Mouse (Mus musculus) liver, postnatal 0 days (tissue): Measurements from ENCODE around the gene Fam178b. TPM values are rescaled to one million over a fixed set of nuclear protein-coding genes. Genes with fewer than 3 reads are reported as not detected.
A peak's percentile ranks its signal among the peaks of the same experiment; 100 is the strongest.

Experiments
- ATAC-seq: fragments of 200-750 bp; cut with Nextera tagmentation; 2 replicates; pipeline ENCODE4 v1.8.0; 2017; ENCODE audit warnings: mild to moderate bottlenecking, moderate library complexity
- DNase-seq: peaks from one replicate; pipeline ENCODE4 v3.0.0-alpha.2; 2016
- H3K27ac ChIP-seq: fragments of 300-500 bp; sonication (generic); 2 replicates; pipeline ENCODE4 v1.5.1; 2014; ENCODE audit warnings: antibody characterized with exemption, moderate library complexity, mild to moderate bottlenecking, low read depth
- H3K27me3 ChIP-seq: fragments of 300-500 bp; sonication (generic); 2 replicates; pipeline ENCODE4 v1.6.1; 2014; ENCODE audit warnings: low read length, control low read depth, mixed read lengths; ENCODE audit not compliant: insufficient read depth
- H3K36me3 ChIP-seq: fragments of 300-500 bp; sonication (generic); replicated peaks from 2 replicates; pipeline ENCODE4 v1.6.1; 2014; ENCODE audit warnings: mild to moderate bottlenecking, control low read depth, low read length, moderate library complexity, mixed read lengths; ENCODE audit not compliant: insufficient read depth
- H3K4me1 ChIP-seq: fragments of 300-500 bp; sonication (generic); 2 replicates; pipeline ENCODE4 v1.6.1; 2014; ENCODE audit warnings: antibody characterized with exemption, mild to moderate bottlenecking, control low read depth; ENCODE audit not compliant: insufficient read depth
- H3K4me2 ChIP-seq: fragments of 300-500 bp; sonication (generic); 2 replicates; pipeline ENCODE4 v1.6.1; 2014; ENCODE audit warnings: low read depth, mild to moderate bottlenecking, low read length, moderate library complexity, mixed read lengths
- H3K4me3 ChIP-seq: fragments of 300-500 bp; sonication (generic); 2 replicates; pipeline ENCODE4 v1.5.1; 2014; ENCODE audit warnings: low read depth, low read length
- H3K9ac ChIP-seq: fragments of 300-500 bp; sonication (generic); replicated peaks from 2 replicates; pipeline ENCODE4 v1.6.1; 2014; ENCODE audit warnings: mild to moderate bottlenecking, moderate library complexity
- H3K9me3 ChIP-seq: fragments of 300-500 bp; sonication (generic); 2 replicates; pipeline ENCODE4 v1.6.1; 2016; ENCODE audit warnings: mild to moderate bottlenecking, control low read depth, low read length, mixed read lengths
- CTCF ChIP-seq: sonication (generic); IDR thresholded peaks from 2 replicates; pipeline ENCODE4 v1.5.1; 2016; ENCODE audit warnings: antibody characterized with exemption, low read depth
- EP300 ChIP-seq: IDR thresholded peaks from 2 replicates; pipeline ENCODE4 v1.6.1; 2016; ENCODE audit warnings: antibody characterized with exemption, low read depth, mild to moderate bottlenecking
- WGBS: fragments of 180-500 bp; shearing (Covaris S2); extraction: QIAGEN DNeasy Blood & Tissue Kit; methylation state at CpG from one replicate; pipeline ENCODE4 v1.1.7; 2014; ENCODE audit not compliant: insufficient replicate concordance; 5-methylcytosine and 5-hydroxymethylcytosine counted together
- polyA plus RNA-seq: library from polyadenylated mRNA; unstranded; fragments of >200 nt; fragmentation: Nextera tagmentation; extraction: Ambion mirVana; gene quantifications from 2 replicates; pipeline ENCODE4 v1.2.1, GENCODE M21; 2015

Fam178b gene
- polyA plus RNA-seq, 1 experiment from 2014 or later, result 0.16 TPM

DNA sequence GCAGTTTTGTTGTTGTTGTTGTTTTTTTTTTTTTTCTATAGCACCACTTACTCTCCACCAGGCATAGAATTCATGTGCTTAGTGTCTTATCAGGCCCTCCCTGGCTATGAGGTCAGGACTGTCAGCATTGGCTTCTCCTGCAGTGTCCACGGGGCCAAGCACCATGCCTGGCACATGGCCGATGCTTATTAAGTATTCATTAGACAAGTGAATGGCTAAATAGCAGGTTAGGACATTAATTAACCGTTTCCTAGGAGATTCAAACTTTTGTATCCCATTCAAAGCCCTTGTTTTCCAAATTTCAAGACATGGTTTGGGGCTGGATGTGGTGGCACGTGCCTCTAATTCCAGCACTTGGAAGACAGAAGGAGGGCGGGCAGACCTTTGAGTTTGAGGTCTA lies 101.7 kb downstream of the Fam178b start:
- Histone ChIP-seq H3K27ac (peak overlapping the region; percentile 57; the same call in 1 of the 2 replicates), H3K9me3 (no peaks in the 10 kb centered on the region), H3K4me1 (peaks cover 15% of the 10 kb centered on the region), H3K4me3 (no peak overlapping the region), H3K9ac (no peak overlapping the region), H3K27me3 (0 out of 2 replicates have a peak, but pooled peaks cover 2% of the 10 kb centered on the region), H3K36me3 (no peaks in the 10 kb centered on the region), H3K4me2 (no peak overlapping the region)
- TF ChIP-seq CTCF (no peak), EP300 (no peak)
- DNase-seq, result no peak
- ATAC-seq, result no peak
- WGBS, result 71% methylated on average over 5 of the region's 5 CpGs

DNA sequence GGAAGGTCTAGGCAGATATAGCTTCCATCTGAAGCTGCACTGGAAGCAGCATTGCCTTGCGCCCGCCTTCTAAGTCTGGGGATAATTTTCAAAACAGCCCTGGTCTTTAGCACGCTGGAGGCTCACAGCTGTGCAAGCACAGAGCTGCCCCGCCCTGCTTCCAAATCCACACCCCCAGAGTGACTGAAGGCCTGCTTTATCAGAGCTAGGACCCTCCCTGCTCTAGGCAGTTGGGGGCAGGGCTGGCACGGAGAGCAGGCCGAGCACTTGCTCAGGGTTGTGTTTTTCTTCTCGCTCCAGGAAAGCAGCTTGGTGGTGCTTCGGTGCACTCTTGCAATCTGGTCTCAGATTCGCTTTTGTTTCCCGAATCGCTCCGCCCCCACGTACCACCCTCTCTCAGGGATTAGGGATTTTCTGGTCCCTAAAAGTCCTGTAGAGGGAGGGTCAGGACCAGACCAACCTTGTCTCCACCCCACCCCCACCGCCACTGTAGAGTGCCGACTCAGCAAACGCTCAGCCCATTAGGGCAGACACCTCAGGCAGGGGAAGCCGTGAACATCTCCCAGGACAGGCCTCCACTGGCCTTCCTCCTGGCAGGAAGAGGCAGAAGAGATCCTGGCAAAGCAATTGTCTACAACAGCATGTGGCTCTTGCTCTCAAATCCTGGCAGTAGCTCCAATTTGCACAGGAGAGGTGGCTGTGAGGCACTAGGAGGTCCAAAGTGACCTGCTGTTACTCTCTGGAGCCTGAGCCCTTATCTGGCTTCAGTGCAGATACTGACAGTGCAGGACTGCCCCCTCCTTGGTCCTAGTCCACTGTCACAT lies 102.4 kb downstream of the Fam178b start:
- Histone ChIP-seq H3K9ac (peak overlapping the region; percentile 41; the same call in 1 of the 2 replicates), H3K36me3 (no peaks in the 10 kb centered on the region), H3K27ac (peak overlapping the region; percentile 57; the same call in 1 of the 2 replicates), H3K27me3 (0 out of 2 replicates have a peak, but pooled peaks cover 2% of the 10 kb centered on the region), H3K4me2 (peak overlapping the region; percentile 65), H3K4me3 (peak overlapping the region; percentile 26; the same call in 1 of the 2 replicates), H3K4me1 (peaks cover 18% of the 10 kb centered on the region), H3K9me3 (no peaks in the 10 kb centered on the region)
- WGBS, result 8% methylated on average over 17 of the region's 17 CpGs
- TF ChIP-seq CTCF, result no peak
- TF ChIP-seq EP300, result no peak
- DNase-seq (peak; percentile 44), ATAC-seq (peak; percentile 78)

DNA sequence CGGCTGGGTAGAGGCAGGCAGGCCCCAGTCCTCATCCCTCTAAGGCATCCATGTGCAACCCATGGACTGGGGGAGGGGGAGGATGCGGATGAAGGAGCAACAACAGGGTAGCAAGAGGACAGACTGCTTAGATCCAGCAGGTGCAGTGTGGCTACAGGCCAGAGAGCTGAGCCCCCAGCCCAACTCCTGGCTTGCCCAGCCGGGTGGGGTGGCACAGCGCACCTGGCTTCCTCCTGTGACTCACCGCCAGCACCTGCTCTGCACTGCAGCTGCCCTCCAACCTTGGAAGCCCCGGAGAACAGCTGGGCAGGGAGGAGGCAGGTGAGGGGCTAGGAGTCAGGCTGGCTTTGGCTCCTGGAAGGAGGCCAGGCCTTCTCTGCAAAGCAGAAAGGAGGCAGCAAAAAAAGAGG lies 103.0 kb downstream of the Fam178b start:
- Histone ChIP-seq H3K27me3 (0 out of 2 replicates have a peak, but pooled peaks cover 2% of the 10 kb centered on the region), H3K4me1 (peaks cover 22% of the 10 kb centered on the region), H3K9me3 (no peaks in the 10 kb centered on the region), H3K27ac (0 out of 2 replicates have a peak overlapping the region, but pooled peaks have one; percentile 57), H3K4me2 (peak overlapping the region; percentile 65), H3K9ac (no peak overlapping the region; the same call in 1 of the 2 replicates), H3K36me3 (no peaks in the 10 kb centered on the region), H3K4me3 (no peak overlapping the region)
- no peak for DNase-seq
- WGBS, result 57% methylated on average over 6 of the region's 6 CpGs
- ATAC-seq, result no peak; the same call in 1 of the 2 replicates
- no peak for TF ChIP-seq EP300
- TF ChIP-seq CTCF, result no peak

DNA sequence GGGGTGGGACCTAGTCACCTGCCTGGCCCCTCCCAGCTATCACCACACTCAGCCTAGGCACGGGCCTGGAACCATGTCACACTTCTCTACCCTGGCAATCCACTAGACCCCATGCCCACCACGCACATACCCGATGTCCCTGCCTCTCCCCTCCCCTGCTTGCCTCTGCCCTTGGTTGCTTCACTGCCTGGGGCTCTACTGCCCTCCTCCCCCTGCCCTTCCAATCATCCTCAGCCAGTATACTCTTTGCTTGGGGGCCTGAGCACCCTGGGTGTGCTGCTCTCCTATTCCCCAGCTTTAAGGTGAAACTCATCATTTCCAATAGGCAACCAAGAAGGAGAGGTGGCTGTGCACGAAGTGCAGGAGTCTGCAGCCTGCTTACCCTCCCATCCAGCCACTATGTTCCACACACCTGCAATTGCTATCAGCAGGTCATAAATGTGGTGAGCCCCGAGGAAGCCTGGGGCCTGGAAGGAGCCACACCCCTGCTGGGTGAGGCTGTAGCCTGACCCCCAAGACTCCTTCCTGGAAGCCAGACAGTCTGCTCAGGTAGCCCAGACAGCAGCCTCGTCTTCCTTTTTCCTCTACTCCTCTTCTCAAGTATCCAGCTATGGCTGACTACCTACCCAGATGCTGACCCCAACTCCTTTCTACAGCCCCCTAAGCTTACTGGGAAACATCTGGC lies 105.8 kb downstream of the Fam178b start:
- 67% methylated on average over 6 of the region's 6 CpGs for WGBS
- no peaks in the 10 kb centered on the region for H3K36me3 ChIP-seq
- no peaks in the 10 kb centered on the region for H3K9me3 ChIP-seq
- no peak overlapping the region for H3K27ac ChIP-seq
- H3K9ac ChIP-seq, result no peak overlapping the region
- 0 out of 2 replicates have a peak, but pooled peaks cover 2% of the 10 kb centered on the region for H3K27me3 ChIP-seq
- no peak overlapping the region for H3K4me2 ChIP-seq
- H3K4me3 ChIP-seq, result no peak overlapping the region
- DNase-seq, result no peak
- H3K4me1 ChIP-seq, result peaks cover 22% of the 10 kb centered on the region
- no peak for ATAC-seq
- TF ChIP-seq CTCF, result no peak
- no peak for TF ChIP-seq EP300

DNA sequence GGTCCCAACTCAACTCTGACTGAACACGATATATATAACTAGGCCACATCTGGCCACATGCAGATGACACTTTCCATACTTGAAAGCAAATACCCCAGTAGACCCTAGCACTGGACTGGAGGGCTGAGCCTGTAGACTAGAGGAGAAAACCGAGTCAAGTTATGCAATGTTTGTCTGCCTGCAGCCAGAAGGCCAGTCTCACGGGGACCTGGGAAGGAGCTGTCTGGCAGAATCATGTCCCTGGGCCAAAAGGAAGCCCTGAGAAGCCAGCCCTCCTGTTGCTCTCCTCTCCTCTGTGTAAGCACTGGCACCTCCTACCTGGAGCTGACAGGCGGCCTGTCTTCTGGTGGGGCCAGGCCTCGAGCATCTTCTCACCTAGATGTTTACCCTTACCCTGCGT lies 107.6 kb downstream of the Fam178b start:
- Histone ChIP-seq H3K4me1 (peaks cover 20% of the 10 kb centered on the region), H3K27ac (no peak overlapping the region)
- 58% methylated on average over 6 of the region's 6 CpGs for WGBS

More for the DNA sequence above, 107.6 kb downstream of the Fam178b start:
- no peak for TF ChIP-seq CTCF
- no peak for TF ChIP-seq EP300
- H3K9me3 ChIP-seq, result no peaks in the 10 kb centered on the region
- no peak overlapping the region for H3K4me3 ChIP-seq
- no peaks in the 10 kb centered on the region for H3K36me3 ChIP-seq
- H3K4me2 ChIP-seq, result no peak overlapping the region
- no peak for DNase-seq
- ATAC-seq, result no peak
- H3K9ac ChIP-seq, result no peak overlapping the region
- H3K27me3 ChIP-seq, result 0 out of 2 replicates have a peak, but pooled peaks cover 2% of the 10 kb centered on the region
